Mouse (Mus musculus) liver, embryonic 15.5 days (tissue): Measurements from ENCODE around the gene Commd6. TPM values are rescaled to one million over a fixed set of nuclear protein-coding genes. Genes with fewer than 3 reads are reported as not detected.

Experiments
- ATAC-seq: fragments of 200-750 bp; cut with Nextera tagmentation; 2 replicates; pipeline ENCODE4 v1.8.0; 2017; ENCODE audit warnings: moderate number of reproducible peaks, mild to moderate bottlenecking, moderate library complexity; ENCODE audit not compliant: insufficient read depth
- H3K27ac ChIP-seq: fragments of 300-500 bp; sonication (generic); replicated peaks from 2 replicates; pipeline ENCODE4 v1.5.1; 2015; ENCODE audit warnings: mild to moderate bottlenecking, inconsistent platforms
- H3K27me3 ChIP-seq: fragments of 300-500 bp; sonication (generic); 2 replicates; pipeline ENCODE4 v1.6.1; 2015; ENCODE audit warnings: mild to moderate bottlenecking, inconsistent platforms
- H3K36me3 ChIP-seq: fragments of 300-500 bp; sonication (generic); replicated peaks from 2 replicates; pipeline ENCODE4 v1.6.1; 2015; ENCODE audit warnings: moderate library complexity, mild to moderate bottlenecking, inconsistent platforms
- H3K4me1 ChIP-seq: fragments of 300-500 bp; sonication (generic); replicated peaks from 2 replicates; pipeline ENCODE4 v1.6.1; 2015; ENCODE audit warnings: inconsistent platforms
- H3K4me2 ChIP-seq: fragments of 300-500 bp; sonication (generic); 2 replicates; pipeline ENCODE4 v1.6.1; 2015; ENCODE audit warnings: moderate library complexity, mild to moderate bottlenecking, inconsistent platforms
- H3K4me3 ChIP-seq: fragments of 300-500 bp; sonication (generic); replicated peaks from 2 replicates; pipeline ENCODE4 v1.5.1; 2015; ENCODE audit warnings: mild to moderate bottlenecking, inconsistent platforms
- H3K9ac ChIP-seq: fragments of 300-500 bp; sonication (generic); 2 replicates; pipeline ENCODE4 v1.6.1; 2015; ENCODE audit warnings: moderate library complexity, mild to moderate bottlenecking, inconsistent platforms
- H3K9me3 ChIP-seq: fragments of 300-500 bp; sonication (generic); replicated peaks from 2 replicates; pipeline ENCODE4 v1.6.1; 2016; ENCODE audit warnings: inconsistent platforms
- WGBS: fragments of 180-500 bp; shearing (Covaris S2); methylation state at CpG from one replicate; pipeline ENCODE4 v1.1.7; 2015; ENCODE audit warnings: mixed read lengths; ENCODE audit not compliant: insufficient replicate concordance; 5-methylcytosine and 5-hydroxymethylcytosine counted together
- polyA plus RNA-seq: library from polyadenylated mRNA; unstranded; fragments of >200 nt; fragmentation: Nextera tagmentation; extraction: Ambion mirVana; gene quantifications from 2 replicates; pipeline ENCODE4 v1.2.1, GENCODE M21; 2015

Gene Commd6
- polyA plus RNA-seq, 1 experiment from 2014 or later, result 42.9 TPM

DNA sequence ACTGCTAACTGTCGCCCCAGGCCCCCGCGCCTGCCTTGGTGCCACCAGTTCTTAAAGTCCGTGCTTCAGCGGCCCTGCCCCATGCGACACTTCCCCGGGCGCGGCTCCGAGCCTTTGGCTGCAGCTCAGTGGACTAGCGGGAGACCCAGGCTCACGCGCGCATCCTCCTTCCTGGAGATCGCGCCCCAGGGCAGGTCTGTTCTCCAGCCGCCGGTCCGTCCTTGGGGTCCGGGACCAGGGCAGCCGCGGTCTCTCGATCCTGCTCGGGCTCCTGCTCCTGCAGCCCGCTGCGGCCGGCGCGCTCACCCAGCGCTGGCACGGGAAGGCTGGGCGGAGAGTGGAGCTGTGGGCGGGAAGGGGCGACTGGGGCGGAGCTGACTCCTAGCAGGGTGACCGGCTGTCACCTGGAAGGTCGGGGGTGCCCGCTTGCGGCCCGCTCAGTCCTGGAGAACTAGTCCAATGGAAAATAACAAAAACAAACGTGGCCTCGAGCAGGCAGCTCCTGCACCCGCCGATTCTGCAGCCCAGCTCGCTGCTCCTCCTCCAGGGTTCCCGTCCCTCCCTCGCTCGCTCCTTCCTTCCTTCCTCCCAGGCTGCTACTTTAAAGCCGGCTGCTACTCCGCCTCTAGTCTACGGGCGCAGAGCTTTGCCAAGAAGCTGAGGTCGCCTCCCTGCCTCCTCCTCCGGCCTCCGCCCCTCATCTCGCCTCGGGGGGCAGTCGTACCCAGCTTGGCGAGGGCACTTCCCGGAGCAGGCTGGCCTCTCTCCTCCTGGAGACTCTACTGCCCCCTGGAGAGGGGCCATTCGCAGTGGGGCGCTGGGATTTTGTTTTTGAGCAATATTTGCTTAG is 31.7 kb downstream of the Commd6 start, which contains the start of gene Tbc1d4:
Gene Tbc1d4 (minus strand): TSS at position 673 of the 850 bp plus-strand sequence.
- Histone ChIP-seq H3K4me3 (peak within 1 kb of the TSS; percentile 57), H3K27ac (no peak within 1 kb of the TSS), H3K9me3 (no peaks in the 10 kb centered on the region), H3K4me1 (peaks cover 8% of the 10 kb centered on the region; the same call in 1 of the 2 replicates), H3K4me2 (peak within 1 kb of the TSS; percentile 72), H3K27me3 (peaks cover 29% of the 10 kb centered on the region), H3K9ac (0 out of 2 replicates have a peak within 1 kb of the TSS, but pooled peaks have one; percentile 12), H3K36me3 (no peaks in the 10 kb centered on the region)
- WGBS, result under 1% methylated on average over 62 of the region's 62 CpGs
- ATAC-seq, result peak; percentile 81

DNA sequence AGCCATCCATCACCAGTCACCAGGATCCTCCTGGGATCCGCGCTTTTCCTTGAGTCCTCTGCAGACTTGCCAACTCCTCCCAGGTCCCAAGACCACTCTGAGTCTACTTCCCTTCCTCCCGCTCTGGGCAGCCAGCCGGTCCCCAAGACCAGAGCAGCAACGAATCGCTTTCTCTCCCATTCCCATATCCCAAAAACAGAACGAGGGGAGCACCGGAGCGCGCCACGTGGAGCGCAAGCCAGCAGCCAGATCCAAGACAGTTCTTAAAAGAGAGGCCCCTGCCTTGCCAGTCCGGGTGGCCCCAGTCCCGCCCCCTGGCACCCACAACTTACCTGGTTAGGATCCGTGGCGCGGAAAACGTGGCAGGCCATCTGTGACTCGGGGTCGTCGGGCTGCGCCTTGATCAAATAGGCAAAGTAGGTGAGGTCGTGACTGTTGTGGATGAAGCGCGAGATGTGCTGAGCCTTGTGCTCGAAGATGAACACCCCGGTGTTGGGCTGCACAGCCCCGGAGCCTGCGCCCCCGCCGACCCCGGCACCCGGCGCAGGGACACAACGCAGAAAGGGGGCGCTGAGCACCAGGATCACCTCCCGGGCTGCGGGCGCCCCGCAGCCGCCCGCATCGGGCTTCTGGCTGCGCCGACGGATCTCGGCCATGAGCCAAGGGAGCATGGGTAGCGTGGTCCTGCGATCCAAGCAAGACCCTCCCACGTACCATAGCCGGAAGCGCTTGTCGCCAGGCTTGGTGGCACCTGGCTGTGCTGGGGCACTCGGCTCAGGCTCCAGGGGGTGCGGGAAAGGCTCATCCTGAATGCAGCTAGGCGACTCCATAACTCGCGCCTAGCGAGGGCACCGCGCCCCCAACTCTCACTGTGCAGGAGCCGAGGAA is 32.6 kb downstream of the Commd6 start:
- H3K27me3 ChIP-seq, result peaks cover 29% of the 10 kb centered on the region
- H3K27ac ChIP-seq, result no peak overlapping the region
- H3K9ac ChIP-seq, result 0 out of 2 replicates have a peak overlapping the region, but pooled peaks have one; percentile 12
- peak overlapping the region; percentile 72 for H3K4me2 ChIP-seq
- no peaks in the 10 kb centered on the region for H3K36me3 ChIP-seq
- H3K4me3 ChIP-seq, result peak overlapping the region; percentile 57
- peaks cover 8% of the 10 kb centered on the region; the same call in 1 of the 2 replicates for H3K4me1 ChIP-seq
- H3K9me3 ChIP-seq, result no peaks in the 10 kb centered on the region
- under 1% methylated on average over 62 of the region's 62 CpGs for WGBS
- peak; percentile 32; the same call in 1 of the 2 replicates for ATAC-seq

DNA sequence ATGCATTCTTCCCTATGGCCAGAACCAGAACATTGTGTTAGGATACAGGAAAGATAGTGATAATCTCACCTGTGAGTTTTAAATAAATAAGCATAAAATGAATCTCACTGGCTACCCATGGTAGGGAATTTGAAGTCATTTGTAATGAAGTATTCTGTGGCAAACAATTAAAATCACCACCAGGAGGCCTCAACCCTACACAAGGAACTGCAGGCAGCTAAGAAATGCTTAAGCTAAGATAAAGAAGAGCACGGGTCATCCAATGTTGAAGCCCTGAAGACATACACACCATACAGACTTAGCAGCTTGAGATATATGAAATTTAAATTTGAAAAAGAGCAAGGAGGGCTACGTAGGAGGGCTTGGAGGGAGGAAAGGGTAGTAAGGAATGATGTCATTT is 34.6 kb downstream of the Commd6 start:
- H3K27ac ChIP-seq, result no peak overlapping the region
- H3K9me3 ChIP-seq, result no peaks in the 10 kb centered on the region
- no peak overlapping the region for H3K4me3 ChIP-seq
- no peak overlapping the region for H3K4me2 ChIP-seq
- peaks cover 8% of the 10 kb centered on the region; the same call in 1 of the 2 replicates for H3K4me1 ChIP-seq
- no peak for ATAC-seq
- WGBS, result 36% methylated on average over 2 of the region's 2 CpGs
- peaks cover 29% of the 10 kb centered on the region for H3K27me3 ChIP-seq
- H3K9ac ChIP-seq, result no peak overlapping the region
- no peaks in the 10 kb centered on the region for H3K36me3 ChIP-seq

DNA sequence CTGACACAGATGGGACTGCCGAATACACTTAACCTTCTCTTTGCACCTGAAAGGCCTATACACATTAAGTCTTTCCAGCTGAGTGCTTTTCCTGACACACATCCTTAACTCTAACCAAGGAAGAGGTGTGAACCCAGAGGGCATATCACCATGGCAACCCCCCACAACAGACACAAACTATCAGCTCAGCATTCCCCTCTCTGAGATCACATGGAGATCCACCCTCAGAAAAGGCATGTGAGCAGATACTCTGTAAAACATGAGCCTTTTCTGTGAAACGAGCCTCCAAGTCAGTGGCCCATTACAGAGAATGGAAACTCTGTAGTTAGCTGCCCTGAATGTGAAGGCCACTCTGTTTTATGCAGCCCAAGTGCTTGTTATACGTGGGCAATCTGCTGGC is 37.6 kb downstream of the Commd6 start:
- Histone ChIP-seq H3K4me1 (peaks cover 2% of the 10 kb centered on the region; the same call in 1 of the 2 replicates), H3K36me3 (no peaks in the 10 kb centered on the region), H3K4me3 (no peak overlapping the region), H3K27me3 (peaks cover 11% of the 10 kb centered on the region), H3K9ac (no peak overlapping the region), H3K9me3 (no peaks in the 10 kb centered on the region), H3K4me2 (no peak overlapping the region), H3K27ac (no peak overlapping the region)
- ATAC-seq, result no peak
- WGBS, result 55% methylated on average over 3 of the region's 3 CpGs

DNA sequence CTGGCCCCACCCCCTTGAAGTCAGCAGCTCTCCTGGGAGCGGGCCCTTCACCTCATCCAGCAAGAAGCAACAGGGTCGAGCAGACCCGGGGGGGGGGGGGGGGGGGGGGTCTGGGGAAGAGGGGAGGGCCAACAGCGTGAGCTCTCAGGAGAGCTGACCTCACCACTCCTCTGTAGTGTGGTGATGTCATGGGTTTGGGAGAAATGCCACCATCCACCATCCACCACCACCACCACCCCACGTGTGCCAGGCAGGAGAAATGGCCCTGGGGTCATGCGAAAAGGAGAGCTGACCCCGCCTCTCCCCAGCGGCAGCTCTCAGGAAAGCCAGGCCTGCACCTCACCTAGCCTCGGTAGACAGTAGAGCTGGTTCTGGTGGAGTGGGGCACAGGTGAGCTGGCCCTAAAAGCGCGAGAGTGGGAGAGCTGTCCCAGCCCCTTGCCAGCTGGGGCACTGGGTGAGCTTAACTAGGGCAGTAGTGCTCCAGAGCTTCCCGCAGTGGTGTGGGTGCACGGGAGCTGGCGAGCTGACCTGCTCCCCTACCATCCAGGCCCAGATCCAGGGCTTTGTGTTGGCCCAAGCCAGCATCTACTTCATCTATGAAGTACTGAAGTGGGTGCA is 43.3 kb downstream of the Commd6 start:
- 74% methylated on average over 12 of the region's 14 CpGs for WGBS
- ATAC-seq, result no peak

DNA sequence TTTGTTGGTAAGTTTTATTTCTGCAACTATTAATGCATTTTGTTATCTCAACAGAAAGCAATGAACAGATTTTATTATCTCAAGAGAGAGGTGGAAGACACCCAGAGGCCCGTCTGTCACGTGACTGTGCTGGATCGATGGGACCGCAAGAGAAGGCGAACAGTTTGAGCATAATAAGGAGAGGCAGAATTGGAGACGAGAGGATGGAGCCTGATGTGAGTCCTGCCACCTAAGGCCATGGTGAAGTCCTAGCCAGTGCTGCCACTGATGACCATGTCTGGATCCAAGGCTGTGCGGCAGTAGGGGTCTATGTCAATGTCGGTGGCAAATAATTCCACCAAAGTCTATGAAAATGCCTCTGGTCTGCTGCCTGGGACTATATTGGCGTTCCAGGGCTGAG is 43.8 kb downstream of the Commd6 start:
- WGBS, result 79% methylated on average over 9 of the region's 9 CpGs
- Histone ChIP-seq H3K4me2 (no peak overlapping the region), H3K27ac (no peak overlapping the region), H3K27me3 (no peaks in the 10 kb centered on the region), H3K4me1 (no peaks in the 10 kb centered on the region), H3K9me3 (no peaks in the 10 kb centered on the region), H3K4me3 (no peak overlapping the region), H3K9ac (no peak overlapping the region), H3K36me3 (no peaks in the 10 kb centered on the region)
- no peak for ATAC-seq

More for the DNA sequence above, 43.3 kb downstream of the Commd6 start:
- Histone ChIP-seq H3K36me3 (no peaks in the 10 kb centered on the region), H3K27me3 (no peaks in the 10 kb centered on the region), H3K9me3 (no peaks in the 10 kb centered on the region), H3K4me1 (no peaks in the 10 kb centered on the region), H3K27ac (no peak overlapping the region), H3K9ac (no peak overlapping the region), H3K4me3 (no peak overlapping the region), H3K4me2 (no peak overlapping the region)

DNA sequence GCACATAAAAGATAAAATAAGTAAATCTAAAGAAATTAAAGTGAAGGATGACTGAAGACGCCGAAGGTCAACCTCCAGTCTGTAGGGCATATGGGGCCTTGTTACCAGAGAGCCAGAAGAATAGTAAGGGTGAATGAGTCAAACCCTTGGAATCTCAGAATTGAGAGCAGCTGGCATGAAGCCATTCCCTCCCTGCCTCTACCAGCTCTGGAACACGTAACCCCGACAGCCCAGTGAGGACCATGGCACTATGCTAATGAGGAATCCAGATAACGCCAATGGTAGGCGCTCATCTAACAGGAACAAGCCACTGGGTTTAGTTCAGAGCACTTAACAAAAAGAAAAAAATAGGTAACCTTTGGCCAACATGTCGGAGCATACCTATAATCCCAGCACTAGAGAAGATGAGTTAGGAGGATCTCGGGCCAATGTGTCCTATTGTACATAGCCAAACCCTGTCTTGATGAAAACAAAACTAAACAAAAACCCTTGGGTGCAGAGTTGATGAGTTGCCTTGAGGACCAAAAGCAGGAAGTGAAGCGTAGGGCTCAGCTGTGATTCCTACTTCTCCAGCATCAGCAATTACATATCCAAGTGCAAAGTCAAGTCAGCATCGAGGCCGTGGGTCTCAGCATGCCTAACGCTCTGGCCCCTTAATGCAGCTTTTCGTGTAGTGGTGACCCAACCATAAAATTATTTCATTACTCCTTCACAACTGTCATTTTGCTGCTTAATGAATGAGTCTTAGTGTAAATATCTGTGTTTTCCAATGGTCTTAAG is 45.0 kb downstream of the Commd6 start:
- no peaks in the 10 kb centered on the region for H3K4me1 ChIP-seq
- no peaks in the 10 kb centered on the region for H3K27me3 ChIP-seq
- no peak overlapping the region for H3K27ac ChIP-seq
- no peak overlapping the region for H3K4me3 ChIP-seq
- H3K9me3 ChIP-seq, result no peaks in the 10 kb centered on the region
- WGBS, result 75% methylated on average over 13 of the region's 13 CpGs
- no peak overlapping the region for H3K9ac ChIP-seq
- no peak overlapping the region for H3K4me2 ChIP-seq
- H3K36me3 ChIP-seq, result no peaks in the 10 kb centered on the region
- no peak for ATAC-seq

DNA sequence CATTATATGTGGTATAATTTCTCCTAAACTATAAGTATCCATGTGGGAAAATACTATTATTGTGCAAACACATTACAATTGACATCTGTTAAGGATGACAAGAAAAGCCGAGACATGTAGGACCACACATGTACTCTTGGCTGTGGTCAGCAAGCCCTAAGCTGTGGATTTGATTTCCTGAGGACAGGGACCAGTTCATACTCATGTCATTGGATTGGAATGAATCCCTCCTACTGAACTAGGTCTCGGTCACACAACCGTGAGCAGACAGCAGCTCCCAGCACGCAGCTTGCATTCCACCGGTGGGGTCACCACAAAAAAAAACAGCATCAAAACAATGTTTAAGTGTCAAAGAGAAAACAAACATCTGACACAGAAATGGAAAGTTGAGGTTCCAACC is 46.5 kb downstream of the Commd6 start:
- Histone ChIP-seq H3K4me2 (no peak overlapping the region), H3K4me3 (no peak overlapping the region), H3K27ac (no peak overlapping the region), H3K9ac (no peak overlapping the region), H3K36me3 (no peaks in the 10 kb centered on the region), H3K9me3 (no peaks in the 10 kb centered on the region), H3K4me1 (no peaks in the 10 kb centered on the region), H3K27me3 (no peaks in the 10 kb centered on the region)
- 78% methylated on average over 5 of the region's 5 CpGs for WGBS
- no peak for ATAC-seq

DNA sequence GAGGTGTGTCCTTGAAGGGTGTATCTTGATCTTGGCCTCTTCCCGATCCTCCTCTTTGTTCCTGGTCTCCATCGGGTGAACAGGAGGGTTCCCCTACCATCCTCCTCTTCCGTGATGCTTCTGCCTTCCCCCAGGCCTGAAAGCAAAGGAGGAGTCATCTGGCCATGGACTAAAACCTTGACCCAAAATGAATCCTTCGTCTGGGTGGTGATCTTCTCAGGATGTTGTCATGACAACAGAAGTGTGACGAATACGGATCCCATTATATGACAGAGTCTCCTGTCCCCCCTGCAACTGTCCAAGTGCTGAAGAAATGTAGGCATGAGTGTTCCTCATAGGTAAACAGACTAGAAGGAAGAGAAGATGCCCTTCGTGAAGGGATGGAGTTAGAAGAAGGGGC is 47.1 kb downstream of the Commd6 start:
- no peak for ATAC-seq

DNA sequence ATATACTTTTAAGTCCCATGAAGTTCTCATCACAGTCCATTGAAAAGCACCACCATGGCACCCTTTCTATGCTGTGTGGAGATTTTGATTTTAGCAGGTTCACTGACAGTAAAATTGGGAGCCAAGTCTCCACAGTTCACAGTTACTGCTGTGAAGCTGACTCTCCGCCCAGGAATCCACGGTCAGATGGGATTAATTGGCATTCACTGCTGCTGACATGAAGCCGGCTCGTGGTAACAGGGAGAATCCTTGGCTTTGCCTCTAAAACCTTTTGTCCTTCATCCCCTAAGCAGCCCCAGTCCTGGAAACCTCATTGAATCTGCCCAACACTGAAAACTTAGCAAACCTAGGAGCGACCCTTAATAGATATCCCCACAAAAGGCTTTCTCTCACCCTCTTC is 49.4 kb downstream of the Commd6 start:
- Histone ChIP-seq H3K27ac (no peak overlapping the region), H3K4me3 (no peak overlapping the region), H3K4me1 (no peaks in the 10 kb centered on the region), H3K4me2 (no peak overlapping the region), H3K36me3 (no peaks in the 10 kb centered on the region), H3K9ac (no peak overlapping the region), H3K27me3 (no peaks in the 10 kb centered on the region), H3K9me3 (no peaks in the 10 kb centered on the region)
- ATAC-seq, result no peak
- WGBS, result 70% methylated on average over 5 of the region's 5 CpGs

More for the DNA sequence above, 47.1 kb downstream of the Commd6 start:
- H3K9ac ChIP-seq, result no peak overlapping the region
- H3K27me3 ChIP-seq, result no peaks in the 10 kb centered on the region
- 56% methylated on average over 7 of the region's 7 CpGs for WGBS
- no peaks in the 10 kb centered on the region for H3K4me1 ChIP-seq
- H3K4me2 ChIP-seq, result no peak overlapping the region
- no peak overlapping the region for H3K4me3 ChIP-seq
- no peaks in the 10 kb centered on the region for H3K36me3 ChIP-seq
- H3K9me3 ChIP-seq, result no peaks in the 10 kb centered on the region
- no peak overlapping the region for H3K27ac ChIP-seq
